In the genomic region with DNA sequence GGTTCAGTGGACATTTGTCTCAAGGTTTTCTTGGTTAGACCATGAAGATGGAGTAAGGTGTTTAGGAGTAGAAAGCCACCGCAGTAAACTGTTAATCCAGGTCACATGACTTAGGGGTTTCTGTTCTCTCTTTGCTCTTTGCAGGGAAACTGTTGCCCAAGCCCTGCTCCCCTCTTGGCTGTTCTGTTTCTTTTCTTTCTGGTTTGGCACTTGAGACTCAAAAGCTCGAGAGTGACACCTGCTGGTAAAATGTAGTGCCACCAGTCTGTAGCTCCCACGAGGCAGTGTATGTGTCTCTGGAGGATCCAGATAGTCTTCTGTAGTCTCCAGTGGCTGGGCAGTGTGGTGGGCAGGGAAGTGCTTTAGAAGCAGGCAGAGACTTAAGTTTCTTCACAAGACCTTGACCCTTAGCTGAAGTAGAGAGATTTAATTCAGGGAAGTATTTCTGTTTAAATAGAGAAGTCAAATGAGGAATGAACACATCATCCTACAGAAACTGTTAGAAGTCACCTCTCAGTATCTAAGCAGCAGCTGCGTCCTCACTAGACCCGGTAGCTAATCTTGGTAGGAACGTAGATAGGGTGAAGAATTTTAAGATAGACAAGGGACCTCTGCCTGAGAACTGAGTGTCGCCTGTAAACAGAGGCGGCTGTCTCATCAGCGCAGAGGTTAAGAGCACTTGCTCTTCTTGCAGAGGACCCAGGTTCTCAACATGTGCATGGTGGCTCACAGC, we compare ENCODE assay signal across 8 mouse cellular contexts. TPM values are rescaled to one million over a fixed set of nuclear protein-coding genes. Genes with fewer than 3 reads are reported as not detected.
DNase-seq lines count a peak whose midpoint lies in the region; ATAC-seq lines count a peak whose summit lies in the region.

No protein-coding gene starts in this region.

- 61% methylated on average over 9 of the region's 9 CpGs for WGBS in hindbrain, embryonic 15.5 days

- H3K9ac ChIP-seq in hindbrain, embryonic 15.5 days, result no peak overlapping the region

- ATAC-seq in hindbrain, embryonic 15.5 days (ENCODE audit: low FRiP score, low read depth), result peak; percentile 75

- no peaks in the 10 kb centered on the region for H3K27me3 ChIP-seq in hindbrain, embryonic 15.5 days

- H3K36me3 ChIP-seq in hindbrain, embryonic 15.5 days, result no peaks in the 10 kb centered on the region

- H3K27ac ChIP-seq in hindbrain, embryonic 15.5 days (replicated peaks), result no peak overlapping the region

- peaks cover 7% of the 10 kb centered on the region; the same call in 1 of the 2 replicates for H3K4me1 ChIP-seq in hindbrain, embryonic 15.5 days (replicated peaks)

- DNase-seq in T-cell, adult 2 months (ENCODE audit: low spot score), result peak; percentile 59
- DNase-seq in cerebellum, postnatal 25 days, result peak; percentile 86 to 89
- peak; percentile 80 to 91 for DNase-seq in frontal cortex, postnatal 36 days (ENCODE audit: low spot score in 2 of 2)
- DNase-seq in layer of hippocampus, postnatal 36 days, result peak; percentile 72 to 81
- peak; percentile 62 to 86 for DNase-seq in lung, postnatal 4 days
- DNase-seq in right cerebral cortex, postnatal 10 days (ENCODE audit: low spot score in 2 of 2), result peak; percentile 90
- DNase-seq in yolk sac, embryonic 10.5 days (ENCODE audit: low spot score), result peak; percentile 69

- H3K9me3 ChIP-seq in hindbrain, embryonic 15.5 days, result no peaks in the 10 kb centered on the region

- H3K4me2 ChIP-seq in hindbrain, embryonic 15.5 days, result no peak overlapping the region

- no peak overlapping the region for H3K4me3 ChIP-seq in hindbrain, embryonic 15.5 days

RNA-seq across cellular contexts. Expression of a gene that starts 43.8 kb away (rescaled TPM):
- 0.05 TPM in 1 of 2 replicates, not detected in the other for polyA plus RNA-seq in hindbrain, embryonic 15.5 days (2015; fragmentation: Nextera tagmentation; extraction: Ambion mirVana)
- total RNA-seq in layer of hippocampus, postnatal 36 days (2021), result not detected
